ENCODE assay signal across 10 mouse cellular contexts in the genomic region with DNA sequence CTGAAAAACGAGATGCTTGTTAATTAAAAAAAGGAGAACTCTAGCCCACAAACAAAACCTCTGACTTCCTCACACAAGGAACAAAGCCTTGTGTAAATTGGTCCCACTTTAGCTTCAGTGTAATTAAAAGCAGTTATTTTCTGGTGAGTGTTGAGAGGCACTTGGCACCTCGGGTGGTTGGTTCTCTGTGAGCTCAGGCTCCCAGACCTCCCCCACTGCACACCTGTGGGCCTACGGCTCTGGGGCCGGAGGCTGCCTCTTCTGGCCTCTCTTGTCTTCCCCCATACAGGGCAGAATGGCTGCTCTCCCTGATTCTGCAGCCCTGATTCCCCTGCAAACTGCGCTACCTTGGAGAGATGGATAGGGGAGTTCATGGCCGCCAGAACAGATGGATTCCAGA. TPM values are rescaled to one million over a fixed set of nuclear protein-coding genes. Genes with fewer than 3 reads are reported as not detected.
DNase-seq lines count a peak whose midpoint lies in the region; ATAC-seq and TF ChIP-seq lines count a peak whose summit lies in the region.
"Had no signal": no experiment of that assay in that cellular context is flagged by ENCODE, and none has a peak within 500 bp of the region (broad histone marks: within the 10 kb centered on the region; RNA-seq: fewer than 3 reads in every experiment).

No protein-coding gene starts in this region.

- no peak for ATAC-seq in lung, embryonic 15.5 days (ENCODE audit: borderline replicate concordance, extremely low read depth, low FRiP score, low TSS enrichment)
- 0 out of 2 replicates have a peak, but pooled peaks have one; percentile 34 for ATAC-seq in limb, embryonic 14.5 days (ENCODE audit: low FRiP score, low read depth)

- 62% methylated on average over 6 of the region's 6 CpGs for WGBS in lung, embryonic 15.5 days
- WGBS in bone marrow, adult 2 months: 31% methylated on average over 6 of the region's 6 CpGs
- whole genome bisulfite sequencing in limb, embryonic 14.5 days: 26% methylated on average over 6 of the region's 6 CpGs

- H3K4me3 ChIP-seq in lung, embryonic 15.5 days: no peak overlapping the region
- H3K4me3 ChIP-seq in bone marrow, adult 2 months (replicated peaks; ENCODE audit: control insufficient read depth, low read depth, low read length): no peak overlapping the region
- no peak overlapping the region for H3K4me3 ChIP-seq in limb, embryonic 14.5 days (replicated peaks; ENCODE audit: low read length)
- H3K4me3 ChIP-seq: megakaryocyte, embryonic 14.5 days had no signal

- intact Hi-C loops in left cerebral cortex, postnatal 4 days (cut with DNase I): no loop called here

- H3K27ac ChIP-seq in lung, embryonic 15.5 days: peak overlapping the region; percentile 59
- peak overlapping the region; percentile 79 for H3K27ac ChIP-seq in bone marrow, adult 2 months (ENCODE audit: control insufficient read depth, insufficient read depth, low read depth, low read length, poor library complexity)
- H3K27ac ChIP-seq in limb, embryonic 14.5 days (replicated peaks; ENCODE audit: low read depth, low read length): peak overlapping the region; percentile 50

- TF ChIP-seq POLR2A in bone marrow, adult 2 months (IDR thresholded peaks at IDR 0.05; ENCODE audit: borderline replicate concordance, control insufficient read depth, low read depth, low read length): no peak
- no peak for TF ChIP-seq POLR2A in brain, embryonic 14.5 days (IDR thresholded peaks at IDR 0.05; ENCODE audit: borderline replicate concordance, extremely low read depth, insufficient read depth, insufficient read length, poor library complexity, severe bottlenecking)
- TF ChIP-seq POLR2A in limb, embryonic 14.5 days (IDR thresholded peaks at IDR 0.05; ENCODE audit: borderline replicate concordance, extremely low read depth, insufficient read depth, insufficient read length): no peak

- no peak for TF ChIP-seq CTCF in bone marrow, adult 2 months (IDR thresholded peaks at IDR 0.05; ENCODE audit: control insufficient read depth, insufficient read depth, low read length)
- no peak for TF ChIP-seq CTCF in brain, embryonic 14.5 days (IDR thresholded peaks at IDR 0.05; ENCODE audit: borderline replicate concordance, extremely low read depth, insufficient read depth, insufficient read length)

- H3K27me3 ChIP-seq in lung, embryonic 15.5 days: no peaks in the 10 kb centered on the region
- H3K27me3 ChIP-seq in limb, embryonic 14.5 days (ENCODE audit: control insufficient read depth, insufficient read depth, low read length): no peaks in the 10 kb centered on the region
- H3K27me3 ChIP-seq: megakaryocyte, embryonic 14.5 days had no signal

- no peak for DNase-seq in lung, postnatal 10 days
- DNase-seq in brain, embryonic 14.5 days (ENCODE audit: low read depth): peak; percentile 67
- DNase-seq in limb, embryonic 14.5 days (ENCODE audit: low spot score): no peak
- DNase-seq in left cerebral cortex, postnatal 4 days: no peak
- DNase-seq in layer of hippocampus, postnatal 36 days: no peak
- DNase-seq: adrenal gland, postnatal 14 days; cerebellum, postnatal 25 days had no signal

- H3K4me2 ChIP-seq in lung, embryonic 15.5 days: no peak overlapping the region
- no peak overlapping the region for H3K4me2 ChIP-seq in limb, embryonic 14.5 days (replicated peaks; ENCODE audit: low read depth, low read length, severe bottlenecking)

- peaks cover 8% of the 10 kb centered on the region; the same call in 1 of the 2 replicates for H3K4me1 ChIP-seq in lung, embryonic 15.5 days
- peaks cover 4% of the 10 kb centered on the region for H3K4me1 ChIP-seq in bone marrow, adult 2 months (ENCODE audit: control insufficient read depth, insufficient read depth, low read length)
- peaks cover 15% of the 10 kb centered on the region for H3K4me1 ChIP-seq in limb, embryonic 14.5 days (ENCODE audit: control insufficient read depth, insufficient read depth, low read length)

- H3K36me3 ChIP-seq in lung, embryonic 15.5 days: peaks cover 10% of the 10 kb centered on the region; the same call in 1 of the 2 replicates
- H3K36me3 ChIP-seq in limb, embryonic 14.5 days (ENCODE audit: control insufficient read depth, insufficient read depth, low read length): peaks cover 25% of the 10 kb centered on the region

- H3K9ac ChIP-seq in lung, embryonic 15.5 days: no peak overlapping the region
- H3K9ac ChIP-seq in limb, embryonic 14.5 days (ENCODE audit: low read depth, low read length, severe bottlenecking): no peak overlapping the region

- H3K9me3 ChIP-seq in lung, embryonic 15.5 days: no peaks in the 10 kb centered on the region
- no peaks in the 10 kb centered on the region for H3K9me3 ChIP-seq in limb, embryonic 14.5 days (ENCODE audit: control insufficient read depth, low read length)
- H3K9me3 ChIP-seq: megakaryocyte, embryonic 14.5 days had no signal

RNA-seq across cellular contexts. Expression of a gene that starts 49.3 kb away (rescaled TPM):
- 56.4 and 62.0 TPM in 2 replicates for polyA plus RNA-seq in lung, embryonic 15.5 days (2015; fragmentation: Nextera tagmentation; extraction: Ambion mirVana)
- 9.3 and 17.0 TPM in 2 replicates for polyA plus RNA-seq in bone marrow, adult 2 months (2011; ENCODE audit: insufficient read depth, insufficient read length, low replicate concordance, missing spikeins)
- polyA plus RNA-seq in brain, embryonic 14.5 days (2012; rRNA removed): 122 and 133 TPM in 2 replicates
- 50.4 and 59.8 TPM in 2 replicates for polyA plus RNA-seq in limb, embryonic 14.5 days (2012; rRNA removed)
- polyA plus RNA-seq in limb, embryonic 14.5 days (2014; fragmentation: Nextera tagmentation; extraction: Ambion mirVana): 57.7 and 69.6 TPM in 2 replicates
- total RNA-seq in left cerebral cortex, postnatal 4 days (2021): 100 to 1,000 TPM; 116 to 118 TPM
- total RNA-seq in layer of hippocampus, postnatal 36 days (2021): 10 to 100 TPM; 78.3 to 79.3 TPM
